Mouse (Mus musculus): ENCODE measurements around the gene Slc5a5.

DNA sequence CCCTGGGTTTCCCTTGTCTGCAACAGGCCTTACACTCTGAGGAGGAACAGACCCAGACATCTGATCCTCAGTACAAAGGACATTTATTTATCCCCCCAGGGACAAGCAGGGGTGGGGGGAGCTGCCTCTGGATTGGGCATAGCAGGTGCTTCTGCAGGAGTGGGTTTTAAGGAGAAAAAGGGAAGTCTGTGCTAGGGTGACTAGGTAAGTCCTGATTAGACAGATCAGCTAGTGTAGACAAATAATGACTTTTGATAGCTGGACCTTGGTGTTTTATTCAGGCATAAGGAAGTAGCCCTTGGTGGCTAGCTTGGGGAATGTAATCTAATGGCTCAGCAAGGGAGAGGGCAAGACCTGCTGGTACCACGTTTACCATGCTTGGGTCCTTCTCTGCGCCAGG, 6.7 kb upstream of the Slc5a5 start:
- no peak for TF ChIP-seq POLR2A (IDR thresholded peaks at IDR 0.05; ENCODE audit: insufficient read depth, low read depth, low read length)
- TF ChIP-seq CTCF (IDR thresholded peaks at IDR 0.05; ENCODE audit: insufficient read depth, low read depth, low read length), result no peak

Measured in olfactory bulb, adult 2 months (tissue).